Mouse (Mus musculus): ENCODE measurements around the gene Mansc1.

Mansc1 gene

GRCm38 (mm10) chr6:134597651-134598229, 34.5 kb downstream of the Mansc1 start:
- no peak for DNase-seq (ENCODE audit: low spot score in 2 of 2)

GRCm38 (mm10) chr6:134594569-134595442, 37.5 kb downstream of the Mansc1 start:
- no peak for DNase-seq (ENCODE audit: low spot score in 2 of 2)

DNA sequence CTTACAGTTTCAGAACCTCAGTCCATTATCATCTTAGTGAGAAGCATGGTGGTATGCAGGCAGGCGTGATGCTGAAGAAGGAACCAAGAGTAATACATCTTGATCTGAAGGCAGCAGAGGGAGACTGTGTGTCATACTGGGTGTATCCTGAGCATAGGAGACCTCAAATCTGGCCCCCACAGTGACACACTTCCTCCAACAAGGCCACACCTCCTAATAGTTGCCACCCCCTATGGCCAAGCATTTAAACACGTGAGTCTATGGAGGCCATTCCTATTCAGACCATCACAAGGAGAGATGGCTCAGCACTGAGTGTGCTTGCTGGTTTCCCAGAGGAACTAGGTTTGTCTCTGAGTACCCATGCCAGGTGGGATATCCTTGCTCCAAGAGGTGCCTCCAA, 40.7 kb downstream of the Mansc1 start:
- no peak for DNase-seq (ENCODE audit: low spot score in 2 of 2)

- DNase-seq (ENCODE audit: low spot score in 2 of 2): no peak
These were observed 46.0 kb downstream of the Mansc1 start for GRCm38 (mm10) chr6:134586241-134586640.

DNA sequence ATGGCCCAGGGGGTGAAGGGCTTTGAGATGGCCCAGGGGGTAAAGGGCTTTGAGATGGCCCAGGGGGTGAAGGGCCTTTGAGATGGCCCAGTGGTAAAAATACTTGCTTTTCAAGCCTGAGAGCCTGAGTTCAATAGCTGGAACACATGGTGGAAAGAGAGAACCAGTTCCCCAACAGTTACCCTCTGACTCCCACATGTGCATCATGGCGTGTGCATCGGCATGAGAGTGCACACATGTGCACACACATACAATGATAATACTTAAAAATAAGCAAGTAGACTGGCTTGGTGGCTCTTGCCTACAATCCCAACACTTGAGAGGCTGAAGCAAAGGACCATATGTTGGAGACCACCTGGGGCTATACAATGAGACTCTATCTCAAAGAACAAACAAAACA, 47.7 kb downstream of the Mansc1 start:
- DNase-seq (ENCODE audit: low spot score in 2 of 2): no peak

DNA sequence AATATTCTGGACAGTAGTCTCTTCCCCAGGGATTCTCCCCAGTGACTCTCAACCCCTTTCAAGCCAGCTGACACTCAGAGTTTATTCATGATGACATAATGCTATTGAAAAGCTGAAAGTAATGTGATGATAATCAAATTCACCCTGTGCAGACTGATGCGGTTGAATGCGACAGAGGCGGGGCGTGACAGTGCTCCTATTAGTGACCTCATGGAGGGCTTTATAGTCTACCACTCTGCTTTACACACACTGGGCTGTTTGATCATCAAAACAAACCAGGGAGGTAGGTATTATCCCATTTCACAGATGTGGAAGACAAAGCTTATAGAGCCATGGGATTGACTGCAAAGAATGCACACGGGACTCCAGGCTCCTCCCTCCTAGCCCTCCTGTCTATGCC, 50.2 kb downstream of the Mansc1 start:
- DNase-seq (ENCODE audit: low spot score in 2 of 2): no peak

- no peak for DNase-seq (ENCODE audit: low spot score in 2 of 2)
These were observed 52.8 kb downstream of the Mansc1 start for GRCm38 (mm10) chr6:134579506-134579905.

- DNase-seq (ENCODE audit: low spot score in 2 of 2): no peak
These were observed 54.2 kb downstream of the Mansc1 start for GRCm38 (mm10) chr6:134578039-134578438.

DNA sequence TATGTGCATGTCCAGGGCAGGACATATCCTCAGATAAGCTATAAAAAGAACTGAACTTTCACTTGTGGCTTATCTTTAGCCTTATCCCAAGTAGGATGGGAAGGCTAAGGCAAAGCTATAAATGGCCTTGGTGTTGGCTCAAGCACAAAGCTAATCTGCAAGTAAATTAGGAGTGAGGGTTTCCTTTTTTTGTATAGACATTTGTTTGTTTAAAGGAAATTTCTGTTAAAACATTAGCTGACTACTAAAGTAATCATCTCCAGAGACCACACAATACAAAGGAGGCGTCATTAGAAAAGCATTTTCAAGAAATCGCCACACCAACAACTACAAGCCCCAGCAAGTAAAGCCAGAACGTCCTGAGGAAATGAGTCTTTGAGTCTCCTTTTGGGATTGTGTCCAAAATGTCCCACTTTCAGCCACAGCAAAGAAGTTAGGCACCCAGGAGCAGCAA, 57.0 kb downstream of the Mansc1 start:
- no peak for DNase-seq (ENCODE audit: low spot score in 2 of 2)

- DNase-seq (ENCODE audit: low spot score in 2 of 2): no peak
These were observed 64.2 kb downstream of the Mansc1 start for GRCm38 (mm10) chr6:134567986-134568556.

DNA sequence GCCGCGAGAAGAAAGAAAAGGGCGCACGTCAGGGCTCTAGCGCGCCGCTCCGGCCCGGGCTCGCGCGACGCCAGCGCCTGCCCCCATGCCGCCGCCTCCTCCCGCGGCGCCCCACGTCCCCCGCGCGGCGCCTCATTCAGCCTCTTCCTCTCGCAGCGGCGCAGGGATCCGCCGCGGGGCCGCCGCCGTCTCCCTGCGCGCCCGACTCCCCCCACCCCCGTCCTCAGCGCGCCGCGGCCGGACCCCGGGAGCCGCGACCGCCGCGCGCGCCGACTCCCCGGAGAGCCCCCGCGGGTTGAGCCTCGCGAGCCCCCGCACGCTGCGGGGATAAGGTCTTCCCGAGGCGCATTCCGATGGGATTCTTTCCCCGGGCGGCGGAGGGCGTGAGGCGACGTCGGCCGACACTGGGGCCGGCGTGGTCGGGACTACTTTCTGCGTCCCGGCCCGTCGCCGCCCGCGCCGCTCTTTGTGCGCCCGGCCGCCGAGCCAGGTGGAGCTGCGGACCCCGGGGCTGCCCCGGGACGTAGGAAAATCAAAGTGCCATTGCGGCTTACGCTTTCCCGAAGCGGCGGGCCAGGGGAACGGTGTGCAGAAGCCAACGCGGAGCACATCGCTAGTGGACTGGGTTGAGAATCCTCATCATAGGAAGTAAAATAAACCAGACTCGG, 65.3 kb downstream of the Mansc1 start, which contains the start of gene Lrp6:
TSS of gene Lrp6 (minus strand) at position 148 of the 668 bp plus-strand sequence.
- peak; percentile 45 to 65 for DNase-seq (ENCODE audit: low spot score in 2 of 2)

DNA sequence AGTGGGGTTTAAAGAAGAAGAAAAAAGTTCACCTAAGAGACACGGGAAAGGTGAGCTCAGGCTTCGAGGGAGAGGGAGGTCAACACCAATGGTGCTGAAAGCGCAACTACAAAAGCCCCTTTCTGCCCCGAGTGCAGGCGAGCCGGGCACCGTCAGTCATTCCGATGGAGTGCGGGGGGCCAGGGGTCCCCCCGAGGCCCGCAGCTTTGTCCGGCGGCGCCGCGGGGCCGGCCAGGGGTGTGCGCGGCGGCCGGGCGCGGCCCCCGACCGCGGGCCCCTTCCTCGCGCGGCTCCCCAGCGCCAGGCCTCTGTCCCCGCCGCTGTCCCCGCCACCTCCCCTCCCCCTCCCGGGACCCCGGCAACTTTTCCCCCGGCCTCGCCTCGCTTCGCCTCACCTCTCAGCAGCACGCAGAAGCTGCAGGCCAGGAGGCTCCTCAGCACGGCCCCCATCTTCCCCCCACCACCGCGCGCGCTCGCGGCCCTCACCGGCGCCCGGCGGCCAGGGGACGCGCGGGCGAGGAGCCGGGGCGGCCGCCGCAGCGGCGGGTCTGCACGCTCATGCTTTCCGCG, 66.0 kb downstream of the Mansc1 start:
- no peak for DNase-seq (ENCODE audit: low spot score in 2 of 2)

DNA sequence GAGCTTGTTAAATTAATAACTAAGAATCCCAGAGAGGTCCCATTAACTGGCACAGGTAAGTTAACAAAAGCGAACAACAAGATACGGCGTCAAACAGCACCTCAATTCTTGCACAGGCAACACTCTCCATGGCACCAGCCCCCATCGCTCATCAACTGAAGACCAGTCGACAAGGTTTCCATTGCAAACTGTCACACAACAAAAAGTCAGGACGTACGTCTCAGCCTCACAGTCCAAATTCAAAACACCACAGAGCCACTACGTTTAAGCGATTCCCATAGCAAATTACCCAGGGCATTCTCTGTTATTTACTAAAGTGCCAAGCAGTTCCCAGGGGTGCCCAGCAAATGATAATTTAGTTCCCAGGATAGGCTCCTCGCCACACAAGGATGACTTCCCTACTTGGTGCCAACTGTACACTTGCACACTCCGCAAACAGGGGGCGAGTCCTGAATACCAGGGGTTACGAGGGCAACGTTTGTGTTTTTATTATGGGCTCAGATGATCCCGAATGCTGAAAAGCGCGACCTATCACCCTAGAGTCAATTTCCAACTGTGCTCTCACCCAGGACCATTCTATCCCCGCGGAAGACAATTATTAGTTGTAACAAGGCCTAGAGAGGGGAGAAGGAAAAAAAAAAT, 66.6 kb downstream of the Mansc1 start:
- DNase-seq (ENCODE audit: low spot score in 2 of 2): no peak

GRCm38 (mm10) chr6:134564539-134564938, 67.7 kb downstream of the Mansc1 start:
- DNase-seq (ENCODE audit: low spot score in 2 of 2): no peak

DNA sequence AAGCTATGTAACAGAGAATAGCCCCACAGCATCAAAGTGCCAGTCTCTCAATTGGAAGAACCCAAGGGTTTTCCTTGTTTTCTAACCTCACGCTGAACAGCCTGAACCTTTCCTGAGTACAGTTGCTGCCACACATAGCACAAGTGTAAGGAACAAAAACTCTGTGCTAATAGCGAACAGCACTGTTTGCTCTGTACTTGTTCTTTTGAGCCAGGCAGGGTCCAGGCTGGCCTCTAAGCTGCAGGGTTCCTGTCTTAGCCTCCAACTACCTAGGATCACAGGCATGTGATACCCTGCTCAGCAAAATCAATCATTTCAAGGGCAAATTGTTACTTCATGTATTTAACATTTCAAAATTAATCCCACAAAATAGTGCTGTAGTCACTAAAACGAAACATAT, 72.7 kb downstream of the Mansc1 start:
- no peak for DNase-seq (ENCODE audit: low spot score in 2 of 2)

Measured in right cerebral cortex, postnatal 36 days (tissue).